Mouse (Mus musculus) olfactory bulb, adult 2 months (tissue): ENCODE results near the gene Tbrg1. TPM values are rescaled to one million over a fixed set of nuclear protein-coding genes. Genes with fewer than 3 reads are reported as not detected.
A peak's percentile ranks its signal among the peaks of the same experiment; 100 is the strongest.

Experiments
- H3K27ac ChIP-seq: fragments of 200-500 bp; 2 replicates; pipeline ENCODE4 v1.5.1; 2012; ENCODE audit warnings: low read depth, low read length; ENCODE audit not compliant: insufficient read depth
- H3K4me1 ChIP-seq: fragments of 200-500 bp; 2 replicates; pipeline ENCODE4 v1.6.1; 2012; ENCODE audit warnings: low read length; ENCODE audit not compliant: control insufficient read depth, insufficient read depth
- H3K4me3 ChIP-seq: fragments of 200-500 bp; 2 replicates; pipeline ENCODE4 v1.5.1; 2012; ENCODE audit warnings: mild to moderate bottlenecking, low read depth, low read length, moderate library complexity; ENCODE audit not compliant: insufficient read depth
- CTCF ChIP-seq: fragments of 200-500 bp; IDR thresholded peaks from 2 replicates; pipeline ENCODE4 v1.5.1; 2012; ENCODE audit warnings: low read depth, mild to moderate bottlenecking, low read length, moderate library complexity; ENCODE audit not compliant: insufficient read depth
- POLR2A ChIP-seq: fragments of 200-500 bp; IDR thresholded peaks from 2 replicates; pipeline ENCODE4 v1.6.1; 2012; ENCODE audit warnings: mild to moderate bottlenecking, low read depth, low read length, moderate library complexity; ENCODE audit not compliant: insufficient read depth
- WGBS: fragments of 180-500 bp; shearing (Covaris S2); methylation state at CpG from one replicate; pipeline ENCODE4 v1.1.7; 2018; 5-methylcytosine and 5-hydroxymethylcytosine counted together
- polyA plus RNA-seq: library from polyadenylated mRNA; stranded (reverse); fragments of >200 nt; gene quantifications from 2 replicates; pipeline ENCODE4 v1.2.4, GENCODE M21; 2012; ENCODE audit warnings: low replicate concordance; ENCODE audit not compliant: missing spikeins, insufficient read depth, insufficient read length

Gene Tbrg1
- polyA plus RNA-seq, 1 experiment, result not detected

- Histone ChIP-seq H3K4me3 (no peak overlapping the region), H3K4me1 (no peaks in the 10 kb centered on the region)
- WGBS, result 71% methylated on average over 3 of the region's 3 CpGs
These were observed 18.4 kb downstream of the Tbrg1 start for GRCm38 (mm10) chr9:37638721-37639120.

DNA sequence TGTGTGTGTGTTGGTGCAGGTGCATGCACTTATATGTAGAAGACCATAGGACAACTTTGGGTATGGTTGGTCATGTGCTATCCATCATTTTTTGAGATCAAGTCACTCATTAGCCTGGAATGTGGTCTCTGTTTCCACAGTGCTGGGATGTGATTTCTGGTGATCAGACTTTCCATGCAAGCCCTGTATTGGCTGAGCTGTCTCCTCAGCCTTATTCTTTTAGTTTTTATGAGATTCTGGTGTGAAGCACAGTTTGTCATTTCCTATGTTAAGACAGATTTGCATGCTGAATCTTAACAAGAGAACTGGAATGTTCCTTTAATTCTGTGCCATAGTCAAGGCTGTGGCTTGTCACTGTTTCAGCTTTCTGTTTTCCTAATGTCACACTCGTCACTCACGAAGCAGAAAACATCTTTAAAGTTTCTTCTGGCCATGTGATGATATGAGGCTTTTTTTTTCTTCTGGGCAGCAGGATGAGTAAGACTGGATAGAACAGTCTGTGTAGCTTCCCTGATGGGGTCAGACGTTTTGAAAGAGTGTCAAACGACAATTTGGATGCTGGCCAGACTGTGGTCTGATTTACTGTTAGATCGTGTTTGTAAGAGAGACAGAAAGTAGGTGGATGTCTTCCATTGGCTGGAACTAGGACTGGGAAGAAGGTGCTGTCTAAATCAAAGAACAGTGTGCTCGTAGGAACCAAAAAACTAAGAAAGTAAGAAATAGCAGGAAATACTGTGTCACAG lies 20.1 kb downstream of the Tbrg1 start:
- no peaks in the 10 kb centered on the region for H3K4me1 ChIP-seq
- H3K27ac ChIP-seq, result no peak overlapping the region
- WGBS, result 46% methylated on average over 6 of the region's 6 CpGs
- no peak overlapping the region for H3K4me3 ChIP-seq
- TF ChIP-seq POLR2A (no peak), CTCF (no peak)

More at GRCm38 (mm10) chr9:37638721-37639120, 18.4 kb downstream of the Tbrg1 start:
- H3K27ac ChIP-seq, result no peak overlapping the region
- TF ChIP-seq CTCF (no peak), POLR2A (no peak)

- Histone ChIP-seq H3K27ac (no peak overlapping the region), H3K4me3 (no peak overlapping the region), H3K4me1 (no peaks in the 10 kb centered on the region)
- 14% methylated on average over 7 of the region's 7 CpGs for WGBS
- TF ChIP-seq CTCF (peak; percentile 43; the same call in 1 of the 2 replicates), POLR2A (no peak)
These were observed 20.8 kb downstream of the Tbrg1 start for GRCm38 (mm10) chr9:37636335-37636734.

DNA sequence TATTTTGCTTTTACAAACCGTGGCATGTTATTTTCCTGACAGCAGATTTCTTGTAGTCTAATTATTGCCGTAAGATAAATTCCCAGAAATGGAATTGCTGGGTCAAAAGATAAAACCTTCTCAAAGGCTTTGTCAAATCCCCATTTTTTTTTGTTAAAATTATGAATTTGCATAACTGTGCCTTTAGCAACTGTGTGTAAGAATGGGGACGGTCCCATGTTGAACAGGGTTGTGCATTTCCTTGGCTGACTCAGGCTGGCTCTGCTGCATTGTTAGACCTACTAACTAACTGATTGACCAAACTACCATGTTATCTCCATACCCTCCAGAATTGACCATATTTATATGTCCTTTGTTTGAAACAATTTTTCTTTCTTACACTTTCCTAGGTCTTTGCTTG lies 22.8 kb downstream of the Tbrg1 start:
- no peak overlapping the region for H3K27ac ChIP-seq
- no peak for TF ChIP-seq CTCF
- TF ChIP-seq POLR2A, result no peak
- 83% methylated on average over 3 of the region's 3 CpGs for WGBS
- H3K4me3 ChIP-seq, result no peak overlapping the region
- no peaks in the 10 kb centered on the region for H3K4me1 ChIP-seq

GRCm38 (mm10) chr9:37632305-37632704 lies 24.8 kb downstream of the Tbrg1 start:
- Histone ChIP-seq H3K4me3 (no peak overlapping the region), H3K4me1 (no peaks in the 10 kb centered on the region), H3K27ac (no peak overlapping the region)
- TF ChIP-seq CTCF (no peak), POLR2A (no peak)
- WGBS, result 86% methylated on average over 2 of the region's 2 CpGs

GRCm38 (mm10) chr9:37629941-37630340 lies 27.2 kb downstream of the Tbrg1 start:
- no peak overlapping the region for H3K27ac ChIP-seq
- peaks cover 8% of the 10 kb centered on the region for H3K4me1 ChIP-seq
- 91% methylated on average over 2 of the region's 2 CpGs for WGBS
- H3K4me3 ChIP-seq, result no peak overlapping the region
- no peak for TF ChIP-seq CTCF
- no peak for TF ChIP-seq POLR2A

GRCm38 (mm10) chr9:37628581-37628980 lies 28.5 kb downstream of the Tbrg1 start:
- WGBS, result 56% methylated on average over 4 of the region's 4 CpGs
- TF ChIP-seq POLR2A (no peak), CTCF (no peak)
- Histone ChIP-seq H3K4me3 (no peak overlapping the region), H3K27ac (no peak overlapping the region), H3K4me1 (peaks cover 8% of the 10 kb centered on the region)

DNA sequence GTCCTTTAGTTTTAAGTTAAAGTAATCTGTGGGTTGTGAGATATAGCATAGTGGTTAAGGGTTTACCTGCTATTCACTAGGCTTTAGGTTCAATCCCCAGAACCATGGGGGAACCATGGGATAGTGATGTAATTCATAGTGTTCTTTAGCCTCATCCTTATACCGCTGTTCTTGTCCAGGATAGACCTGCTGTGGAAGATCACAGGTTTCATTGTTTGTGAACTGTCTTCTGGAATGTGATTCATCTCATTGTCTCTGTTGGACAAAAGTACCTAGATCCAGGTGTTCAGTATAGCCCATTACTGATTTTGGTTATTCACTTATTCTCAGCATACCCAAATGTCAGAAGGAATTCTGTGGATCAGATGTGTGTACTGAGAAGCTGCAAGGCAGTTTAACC lies 29.8 kb downstream of the Tbrg1 start:
- H3K27ac ChIP-seq, result no peak overlapping the region
- H3K4me3 ChIP-seq, result no peak overlapping the region
- 100% methylated on average over 1 of the region's 1 CpGs for WGBS
- H3K4me1 ChIP-seq, result peaks cover 8% of the 10 kb centered on the region
- TF ChIP-seq CTCF (no peak), POLR2A (no peak)

GRCm38 (mm10) chr9:37626103-37626567 lies 31.0 kb downstream of the Tbrg1 start:
- WGBS, result 8% methylated on average over 3 of the region's 3 CpGs
- Histone ChIP-seq H3K27ac (peak overlapping the region; percentile 92), H3K4me3 (no peak overlapping the region), H3K4me1 (peaks cover 8% of the 10 kb centered on the region)
- no peak for TF ChIP-seq CTCF
- no peak for TF ChIP-seq POLR2A

GRCm38 (mm10) chr9:37625641-37626040 lies 31.5 kb downstream of the Tbrg1 start:
- WGBS, result 7% methylated on average over 7 of the region's 7 CpGs
- Histone ChIP-seq H3K4me3 (no peak overlapping the region), H3K27ac (peak overlapping the region; percentile 92), H3K4me1 (peaks cover 8% of the 10 kb centered on the region)
- no peak for TF ChIP-seq CTCF
- TF ChIP-seq POLR2A, result no peak
